Mouse (Mus musculus): ENCODE measurements around the gene Slc8a2.

GRCm38 (mm10) chr7:16149241-16149640 is 19.6 kb downstream of the Slc8a2 start:
- TF ChIP-seq CTCF (conservative IDR thresholded peaks at IDR 0.05; ENCODE audit: insufficient read depth, insufficient read length, low read depth, low read length) (no peak), POLR2A (IDR thresholded peaks at IDR 0.05; ENCODE audit: low read depth, low read length) (no peak)
